Mouse (Mus musculus) right cerebral cortex, postnatal 25 days (tissue): Measurements from ENCODE around the gene Plin1.
A peak's percentile ranks its signal among the peaks of the same experiment; 100 is the strongest.

Experiments
- DNase-seq: peaks from one replicate; pipeline ENCODE4 v3.0.0; 2022

Plin1 gene

DNA sequence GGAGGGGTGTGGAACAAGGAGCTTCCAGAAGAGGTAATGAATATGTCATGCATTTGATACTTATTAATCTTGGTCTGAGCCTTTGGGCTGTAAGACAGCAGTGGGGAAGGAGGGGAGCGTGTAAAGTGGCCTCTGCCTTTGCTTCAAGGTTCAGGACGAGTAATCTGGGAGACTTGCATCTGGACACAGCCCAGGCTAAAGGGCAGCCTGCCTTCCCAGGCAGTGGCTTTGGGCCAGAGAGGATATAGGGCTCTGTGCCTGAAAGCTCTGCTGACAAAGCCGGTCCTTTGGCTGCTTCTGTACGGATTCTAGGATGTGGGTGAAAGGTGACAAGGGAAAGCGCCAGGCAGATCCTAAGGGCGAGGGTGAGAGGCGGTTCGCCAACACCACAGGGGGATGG is 1.9 kb upstream of the Plin1 start:
- DNase-seq = no peak

DNA sequence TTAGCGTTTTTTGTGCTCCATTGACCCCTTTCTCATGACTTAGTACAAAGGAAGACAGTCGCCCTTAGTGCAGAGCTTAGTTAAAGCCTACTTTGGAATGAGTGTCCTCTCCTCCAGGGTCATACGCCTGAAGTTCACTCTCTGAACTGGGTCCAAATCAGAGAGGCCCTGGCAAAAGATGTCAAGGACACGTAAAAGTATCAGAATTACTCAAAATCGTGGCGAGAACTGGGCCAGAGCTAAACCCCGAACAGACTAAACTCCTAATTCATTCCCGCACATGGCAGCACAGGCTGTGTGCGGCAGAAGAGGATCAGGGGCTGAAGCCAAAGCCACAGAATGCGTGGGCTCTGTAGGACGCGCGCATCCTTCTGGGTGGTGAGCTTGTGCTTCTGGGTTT is 1.3 kb downstream of the Plin1 start:
- DNase-seq = no peak

DNA sequence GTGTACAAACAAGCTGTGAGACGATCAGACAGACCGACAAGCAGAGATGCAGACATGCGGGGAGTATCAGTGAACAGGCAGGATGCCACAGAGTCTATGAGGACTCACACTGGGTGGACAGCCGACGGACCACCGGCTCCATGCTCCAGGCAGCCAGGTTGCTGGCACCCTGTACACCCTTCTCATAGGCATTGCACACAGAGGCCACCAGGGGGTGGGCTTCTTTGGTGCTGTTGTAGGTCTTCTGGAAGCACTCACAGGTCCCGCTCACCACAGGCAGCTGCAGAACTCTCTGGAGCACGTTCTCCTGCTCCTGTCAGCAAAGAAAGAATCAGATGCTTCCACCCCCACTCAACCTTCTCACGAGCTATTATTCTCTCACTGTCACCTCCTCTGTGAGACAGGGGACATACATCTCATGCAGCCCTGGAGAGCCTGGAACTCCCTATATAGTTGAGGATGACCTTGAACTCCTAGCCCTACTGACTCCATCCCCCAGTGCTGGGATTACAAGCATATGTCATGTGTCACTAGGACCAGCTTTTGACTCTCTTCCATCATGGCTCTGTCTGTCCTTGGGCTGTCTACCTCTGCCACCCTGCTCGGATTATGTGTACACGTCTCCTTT is 2.8 kb downstream of the Plin1 start:
- DNase-seq = no peak

- DNase-seq = peak; percentile 55
Observed at GRCm38 (mm10) chr7:79729169-79729568, 3.5 kb downstream of the Plin1 start.

- DNase-seq = no peak
Observed at GRCm38 (mm10) chr7:79728219-79728618, 4.5 kb downstream of the Plin1 start.

- DNase-seq = no peak
Observed at GRCm38 (mm10) chr7:79727091-79727490, 5.6 kb downstream of the Plin1 start.

DNA sequence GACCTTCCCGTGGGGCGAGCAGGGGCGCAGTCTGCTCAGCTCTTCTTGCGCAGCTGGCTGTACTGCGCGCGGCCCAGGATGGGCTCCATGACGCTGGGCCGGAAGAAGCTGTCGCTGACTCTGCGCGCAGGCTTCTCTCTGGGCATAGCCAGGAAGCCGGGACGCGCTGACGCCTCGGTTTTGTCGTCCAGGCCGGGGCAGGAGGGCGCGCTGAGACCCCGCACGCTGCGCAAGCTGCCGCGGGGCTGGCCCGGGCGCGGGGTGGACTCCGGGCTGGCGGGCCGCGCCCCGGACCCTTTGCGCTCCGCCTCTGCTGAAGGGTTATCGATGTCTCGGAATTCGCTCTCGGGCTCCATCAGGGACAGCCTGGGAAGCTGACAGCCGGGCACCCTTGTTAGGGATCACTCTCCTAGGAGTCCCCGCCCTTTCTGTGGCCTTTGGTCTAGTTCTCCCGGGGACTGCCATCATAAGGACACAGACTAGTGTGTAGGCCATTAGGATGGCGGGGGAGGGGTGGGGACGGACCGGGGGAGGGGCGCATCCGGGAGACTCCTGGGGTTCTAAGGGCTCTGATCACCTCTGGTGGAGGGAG is 11.2 kb downstream of the Plin1 start:
- peak; percentile 65 for DNase-seq

- DNase-seq = peak; percentile 35
Observed at GRCm38 (mm10) chr7:79715187-79715981, 17.3 kb downstream of the Plin1 start, which contains the start of gene Kif7. Kif7 (minus strand) TSS chr7:79715720.

- no peak for DNase-seq
Observed at GRCm38 (mm10) chr7:79710831-79711230, 21.9 kb downstream of the Plin1 start.

DNA sequence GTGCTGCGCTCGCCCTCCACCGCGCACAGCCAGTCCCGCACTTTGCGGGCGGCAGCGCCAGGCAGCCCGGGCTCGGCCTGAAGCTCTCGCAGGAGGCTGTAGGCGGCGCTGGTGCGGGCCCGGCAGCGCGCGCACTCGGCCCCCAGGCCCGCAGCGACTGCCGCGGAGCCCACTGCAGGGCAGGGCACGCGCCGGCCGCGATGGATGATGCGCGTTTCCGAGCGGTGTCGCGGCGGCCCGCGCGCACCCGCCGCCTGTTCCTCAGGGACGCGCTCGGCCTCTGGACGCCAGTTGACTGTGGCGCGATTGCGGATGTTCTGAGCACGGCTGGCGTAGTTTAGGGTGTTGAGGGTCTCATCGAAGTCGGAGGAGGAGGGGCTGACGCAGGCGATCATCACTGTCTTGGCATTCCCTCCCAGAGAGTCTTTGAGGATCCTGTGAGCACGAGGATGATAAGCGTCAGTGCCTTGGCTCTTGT is 22.5 kb downstream of the Plin1 start:
- peak; percentile 70 for DNase-seq

DNA sequence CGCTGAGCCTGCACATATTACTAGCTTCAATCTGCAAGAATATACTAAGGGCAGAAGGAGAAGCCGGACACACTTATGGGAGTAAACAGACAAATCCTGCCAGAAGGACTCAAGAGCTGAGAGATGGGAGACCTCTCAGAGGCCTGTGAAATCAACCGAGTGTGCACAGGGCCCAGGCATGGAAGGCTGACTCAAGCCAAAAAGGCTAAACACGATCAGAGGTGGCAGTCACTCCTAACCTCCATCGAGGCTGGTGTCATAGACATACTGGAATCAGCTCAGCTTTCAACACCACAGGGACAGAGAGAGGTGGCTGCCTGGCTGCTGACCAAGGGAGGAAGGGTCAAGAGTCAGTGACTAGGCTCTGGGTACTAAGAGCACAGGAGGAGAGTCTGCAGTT is 27.5 kb downstream of the Plin1 start:
- DNase-seq = no peak

DNA sequence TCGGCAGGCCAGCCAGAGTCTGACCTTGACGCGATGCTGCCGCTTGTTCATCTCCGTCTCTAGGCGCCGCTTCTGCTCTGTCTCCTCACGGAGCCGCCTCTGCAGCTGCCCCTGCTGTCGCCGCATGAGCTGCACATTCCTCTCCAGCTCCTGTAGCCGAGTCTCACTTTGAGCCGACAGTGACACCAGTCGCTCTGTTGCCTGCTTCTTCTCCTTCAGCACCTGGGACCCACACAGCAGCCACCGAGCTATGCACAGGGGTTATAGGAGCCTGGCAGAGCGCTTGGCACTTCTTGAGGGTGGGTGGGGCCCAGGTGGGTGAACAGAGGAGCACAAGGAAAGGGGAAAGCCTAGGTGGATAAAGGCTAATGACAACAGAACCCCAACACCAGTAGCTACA is 29.9 kb downstream of the Plin1 start:
- DNase-seq = no peak

- no peak for DNase-seq
Observed at GRCm38 (mm10) chr7:79696495-79696894, 36.2 kb downstream of the Plin1 start.

DNA sequence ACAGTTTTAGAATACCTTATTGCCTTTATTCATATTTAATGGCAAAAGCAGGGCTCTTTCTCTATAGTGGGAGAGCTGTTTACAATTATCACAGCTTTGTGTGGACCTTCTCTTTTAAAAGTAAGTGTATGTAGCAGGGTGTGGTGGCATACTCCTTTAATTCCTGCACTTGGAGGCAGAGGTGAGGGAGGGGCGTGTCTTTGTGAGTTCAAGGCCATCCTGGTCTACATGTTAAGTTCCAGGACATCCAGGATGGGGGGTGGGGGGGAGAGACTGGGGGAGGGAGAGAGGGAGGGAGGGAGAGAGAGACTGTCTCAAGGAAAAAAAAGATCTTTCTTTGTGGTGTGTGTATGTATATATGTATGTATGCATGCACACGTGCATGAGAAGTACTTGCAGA is 52.5 kb downstream of the Plin1 start:
- no peak for DNase-seq

DNA sequence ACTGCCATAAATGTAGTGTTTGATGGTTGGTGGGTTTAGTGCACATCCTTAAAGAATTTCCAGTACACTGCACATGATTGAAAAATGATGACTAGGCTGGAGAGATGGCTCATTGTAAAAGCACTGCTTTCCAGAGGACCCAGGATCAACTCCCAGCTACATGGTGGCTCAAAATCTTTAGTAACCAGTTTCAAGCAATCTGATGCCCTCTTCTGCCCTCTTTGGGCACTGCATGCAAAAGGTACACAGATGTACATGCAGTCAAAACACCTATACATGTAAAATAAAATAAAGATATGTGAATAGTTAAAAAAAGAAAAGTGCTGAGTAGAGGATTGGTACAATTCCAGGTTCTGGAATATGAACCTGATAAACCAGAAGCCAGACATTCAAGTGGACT is 53.5 kb downstream of the Plin1 start:
- no peak for DNase-seq

DNA sequence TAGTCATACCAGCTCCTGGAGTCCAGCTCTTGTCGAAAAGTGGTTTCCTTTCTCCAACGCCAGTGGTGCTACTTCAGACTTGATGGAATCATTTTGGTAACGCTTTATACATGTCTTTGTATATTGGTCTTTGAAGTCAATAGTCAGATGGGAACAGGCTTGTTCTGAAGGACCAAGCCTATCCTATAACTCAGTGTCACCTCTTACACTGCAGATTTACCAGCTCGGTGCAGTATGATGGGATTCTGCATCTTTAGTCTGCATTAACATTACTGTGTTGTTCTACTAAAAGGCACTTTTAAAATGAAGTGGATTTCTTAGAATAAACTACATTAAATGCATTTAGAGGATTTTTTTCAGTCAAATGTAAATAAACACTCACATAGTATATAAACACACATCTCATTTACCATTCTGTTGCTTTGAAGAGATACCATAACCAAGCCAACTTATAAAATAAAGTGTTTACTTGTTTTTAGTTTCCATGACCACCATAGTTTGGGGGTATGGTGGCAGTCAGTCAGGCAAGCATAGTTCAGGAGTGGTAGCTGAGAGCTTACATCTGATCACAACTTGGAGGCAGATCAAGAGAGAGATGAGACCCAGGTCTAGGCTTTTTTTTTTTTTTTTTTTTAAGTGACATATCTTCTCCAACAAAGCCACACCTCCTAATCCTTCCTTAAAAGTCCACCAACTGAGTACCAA is 61.7 kb downstream of the Plin1 start:
- DNase-seq = no peak
